Mouse (Mus musculus) T-cell, adult 2 months (primary cell): ENCODE data around the gene Anxa4.

Experiments used
- DNase-seq: peaks from one replicate; pipeline ENCODE4 v3.0.0; 2022; ENCODE audit warnings: low spot score

The Anxa4 gene

DNA sequence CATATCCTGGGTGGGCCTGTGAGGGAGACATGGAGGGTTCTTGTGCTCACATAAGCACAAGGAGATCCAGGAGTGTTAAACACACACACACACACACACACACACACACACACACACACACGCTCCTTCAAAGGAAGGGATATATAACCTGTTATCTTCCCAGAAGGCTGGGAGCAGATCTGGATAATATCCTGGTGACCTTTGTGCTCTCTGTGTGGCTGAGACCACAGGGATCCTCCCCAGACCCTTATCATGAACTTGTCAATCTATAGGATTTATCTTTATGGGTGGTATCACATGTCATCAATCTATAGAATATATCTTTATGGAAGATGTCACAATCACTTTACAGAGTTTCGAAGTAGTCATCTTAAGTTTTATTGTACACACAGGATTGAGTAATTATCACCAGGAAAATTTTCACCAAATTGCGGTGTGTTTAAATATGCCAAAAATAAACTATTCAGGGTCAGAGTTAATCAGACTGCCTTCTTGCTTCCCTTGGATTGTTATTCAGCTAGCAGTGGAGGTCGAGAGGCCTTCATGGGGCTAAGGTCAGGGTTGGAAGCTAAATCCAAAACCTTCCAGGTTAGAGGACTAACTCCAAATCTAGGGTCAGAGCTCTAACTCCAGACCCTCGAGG lies 40.4 kb downstream of the Anxa4 start:
- no peak for DNase-seq

DNA sequence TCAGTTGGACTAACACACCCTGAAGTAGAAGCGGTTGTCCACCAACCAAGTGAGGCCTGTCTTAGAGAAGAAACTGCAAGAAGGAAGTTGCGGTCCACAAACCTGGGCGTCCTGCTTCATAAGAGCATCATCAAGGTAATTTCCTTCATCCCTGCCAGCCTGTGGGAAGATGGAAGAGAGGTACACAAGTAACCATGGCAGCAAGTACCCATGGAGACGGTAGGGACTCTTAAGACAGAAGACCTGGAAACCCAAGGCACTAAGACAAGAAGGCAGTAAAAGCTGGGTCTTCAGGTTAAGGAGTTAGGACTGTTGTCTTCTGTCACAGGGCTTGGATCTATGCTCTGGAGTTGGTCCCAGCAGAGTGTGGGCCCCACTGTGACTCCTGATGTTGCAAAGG lies 42.4 kb downstream of the Anxa4 start:
- DNase-seq = no peak

DNA sequence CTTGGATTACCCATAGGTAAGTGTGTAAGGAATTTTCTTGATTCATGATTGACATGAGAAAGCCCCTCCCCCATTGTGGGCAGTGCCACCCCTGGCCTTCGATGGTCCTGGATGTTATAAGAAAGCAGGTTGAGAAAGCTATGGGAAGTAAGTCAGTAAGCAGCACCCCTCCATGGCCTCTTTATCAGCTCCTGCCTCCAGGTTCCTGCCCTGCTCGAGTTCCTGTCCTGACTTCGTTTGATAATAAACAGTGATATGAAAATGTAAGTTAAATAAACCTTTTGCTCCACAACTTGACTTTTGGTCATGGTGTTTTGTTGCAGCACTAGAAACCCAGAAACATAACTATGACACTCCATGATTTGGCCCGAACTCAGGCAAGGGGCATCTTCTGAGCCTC lies 43.6 kb downstream of the Anxa4 start:
- no peak for DNase-seq

DNA sequence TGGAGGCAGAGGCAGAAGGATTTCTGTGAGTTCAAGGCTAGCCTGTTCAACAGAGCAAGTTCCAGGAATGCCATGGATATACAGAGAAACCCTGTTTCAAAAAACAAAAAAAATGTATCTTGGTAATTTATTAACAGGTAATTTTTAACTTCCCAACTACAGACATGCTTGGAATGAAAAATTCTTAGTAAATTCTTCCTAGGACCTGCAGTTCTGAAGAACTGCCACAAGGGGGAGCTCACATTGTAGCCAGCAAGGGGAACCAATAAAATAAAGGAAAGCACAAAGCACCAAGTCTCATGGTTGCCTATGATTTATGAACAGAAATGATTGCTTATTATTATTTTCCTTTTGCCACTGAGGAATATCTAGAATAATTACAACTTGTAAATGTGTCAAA lies 46.2 kb downstream of the Anxa4 start:
- peak; percentile 37 for DNase-seq

DNA sequence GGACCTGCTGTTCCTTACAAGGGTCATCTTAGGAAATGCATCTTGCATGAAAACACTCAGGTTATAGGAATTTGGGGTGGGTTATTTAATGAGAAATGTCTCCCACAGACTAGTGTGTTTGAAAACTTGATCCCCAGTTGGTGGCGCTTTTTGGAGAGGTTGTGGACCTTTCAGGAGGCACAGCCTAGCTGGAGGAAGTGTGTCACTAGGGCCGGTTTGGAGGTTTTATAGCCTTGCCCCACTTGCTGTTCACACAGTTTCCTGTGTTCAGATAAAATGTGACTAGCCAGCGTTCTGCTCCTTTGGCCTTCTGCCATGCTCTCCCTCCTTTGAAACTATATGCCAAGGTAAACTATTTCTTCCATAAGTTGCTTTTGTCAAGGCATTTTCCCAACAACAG lies 52.7 kb downstream of the Anxa4 start:
- no peak for DNase-seq

DNA sequence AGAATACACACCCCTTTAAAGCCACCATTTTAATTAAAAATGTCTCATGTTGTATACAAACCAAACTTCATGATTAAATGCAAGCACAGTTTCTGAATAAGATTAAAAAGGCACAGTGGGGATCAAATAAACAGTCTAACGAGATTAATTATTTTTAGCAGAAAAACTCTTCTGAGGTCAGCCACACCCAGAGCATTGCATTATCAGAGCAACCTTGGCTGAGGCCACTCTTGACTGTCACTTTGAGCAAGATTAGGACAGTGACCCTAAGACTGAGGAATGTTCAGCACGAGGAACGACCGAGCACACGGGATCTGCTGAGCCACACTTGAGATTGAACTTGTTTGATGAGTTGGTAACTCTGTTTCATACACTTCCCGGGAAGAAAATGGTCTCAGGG lies 56.6 kb downstream of the Anxa4 start:
- no peak for DNase-seq

DNA sequence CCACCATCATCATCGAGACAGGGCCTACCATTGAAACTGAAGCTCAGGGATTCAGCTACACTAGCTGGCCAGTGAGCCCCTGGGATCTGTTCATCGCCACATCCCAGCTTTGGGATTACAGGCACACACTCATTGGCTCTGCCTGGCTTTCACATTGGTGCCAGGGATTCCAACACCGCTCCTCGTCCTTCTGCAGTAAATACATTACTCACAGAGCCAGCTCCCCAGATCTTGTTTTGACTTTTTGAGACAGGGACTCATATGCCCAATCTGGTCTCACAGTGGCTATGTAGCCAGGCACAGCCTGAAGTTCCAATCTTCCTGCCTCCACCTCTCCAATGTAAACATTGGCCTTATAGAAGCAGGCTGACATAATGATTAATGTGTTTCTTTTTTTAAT lies 57.1 kb downstream of the Anxa4 start:
- no peak for DNase-seq

DNA sequence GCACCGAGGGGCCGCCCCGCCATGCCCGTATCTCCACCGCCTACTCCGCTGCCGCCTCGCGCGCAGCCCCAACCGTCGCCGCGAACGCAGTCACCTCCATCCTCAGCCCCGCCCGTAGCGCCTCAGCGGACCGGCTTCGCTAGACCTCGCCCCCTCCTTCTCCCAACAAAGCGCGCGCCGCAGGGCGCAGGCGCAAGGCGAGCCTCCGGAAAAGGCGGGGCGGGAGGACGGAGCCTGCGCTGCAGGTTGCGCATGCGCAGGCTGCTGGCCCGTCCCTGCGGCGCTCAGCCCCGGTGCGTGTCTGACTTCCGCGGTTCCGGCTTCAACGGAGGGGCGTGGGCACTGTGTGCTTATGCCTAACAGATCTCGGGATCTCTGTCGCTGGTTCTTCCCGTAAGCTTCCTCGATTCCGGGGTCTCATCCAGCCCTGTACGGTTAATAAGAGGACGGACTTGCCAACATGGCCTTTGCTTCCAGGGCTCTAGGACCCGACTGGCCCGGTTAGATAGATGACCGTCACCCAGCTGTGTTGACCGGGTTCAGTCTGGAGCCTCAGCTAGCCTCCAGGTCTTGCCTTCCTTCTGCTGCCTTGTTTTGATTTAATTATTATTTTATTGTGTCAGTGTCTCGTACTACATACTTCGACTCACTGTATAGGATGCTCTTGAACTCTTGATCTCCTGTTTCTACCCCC lies 60.1 kb downstream of the Anxa4 start, which contains the start of gene Gmcl1:
Gene Gmcl1 (minus strand): TSS at position 201 of the 694 bp plus-strand sequence.
- peak; percentile 97 for DNase-seq

DNA sequence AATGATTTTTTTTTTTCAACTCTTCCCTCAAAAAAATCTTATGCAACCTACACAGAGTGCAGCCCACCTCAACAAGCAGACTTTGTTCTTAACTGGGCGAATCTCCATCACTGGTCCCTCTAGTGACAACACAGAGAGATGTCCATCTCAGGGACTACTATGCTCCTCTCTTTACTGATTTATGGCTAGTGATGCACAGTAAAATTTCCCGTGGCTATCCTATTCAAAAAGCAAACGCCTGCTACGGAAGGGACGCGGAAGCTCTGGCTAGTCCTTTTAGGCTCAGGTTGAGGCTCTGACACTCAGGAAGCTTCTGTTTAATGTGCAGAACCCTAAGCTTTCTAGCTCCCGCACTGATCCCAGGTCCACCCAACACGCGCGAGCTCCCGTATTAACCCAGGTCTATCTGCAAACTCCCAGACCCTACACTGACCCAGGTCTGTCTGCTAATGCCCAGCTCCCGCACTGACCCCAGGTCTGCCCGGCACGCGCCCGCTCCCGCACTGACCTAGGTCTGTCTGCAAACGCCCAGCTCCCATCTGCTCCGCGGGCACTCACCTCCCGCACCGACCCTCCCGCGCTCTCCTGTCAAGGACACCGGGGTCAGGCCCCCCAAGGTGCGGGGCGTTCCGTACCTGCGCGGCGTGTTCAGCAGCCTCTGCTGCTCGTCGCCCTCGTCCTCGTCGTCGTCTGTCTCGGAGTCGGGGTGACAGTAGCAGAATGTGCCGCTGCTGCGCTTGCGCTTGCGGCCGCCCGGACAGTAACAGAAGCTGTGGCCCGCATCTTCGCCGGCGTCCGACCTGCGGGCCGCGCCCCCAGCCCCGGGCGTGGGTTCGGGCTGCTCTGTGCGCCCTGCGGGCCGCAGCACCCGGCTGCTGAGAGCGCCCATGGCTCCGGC lies 60.9 kb downstream of the Anxa4 start:
- no peak for DNase-seq

DNA sequence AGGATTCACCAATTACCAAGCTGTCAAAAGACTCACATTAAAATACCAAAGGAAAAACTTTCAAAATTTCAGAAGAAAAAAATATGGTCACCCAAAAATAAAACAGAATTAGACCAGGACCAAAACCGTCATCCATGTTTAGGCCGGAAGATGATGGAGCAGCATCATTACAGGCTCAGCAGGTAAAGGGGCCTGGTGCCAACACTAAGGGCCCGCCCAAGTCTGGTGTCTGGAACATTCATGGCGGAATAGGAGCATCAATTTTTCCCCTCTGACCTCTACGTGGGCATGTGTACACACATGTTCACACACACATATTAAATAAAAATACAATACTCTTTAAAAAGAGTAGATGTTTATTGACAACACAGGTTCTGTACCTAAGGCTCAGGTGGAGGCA lies 64.7 kb downstream of the Anxa4 start:
- no peak for DNase-seq

DNA sequence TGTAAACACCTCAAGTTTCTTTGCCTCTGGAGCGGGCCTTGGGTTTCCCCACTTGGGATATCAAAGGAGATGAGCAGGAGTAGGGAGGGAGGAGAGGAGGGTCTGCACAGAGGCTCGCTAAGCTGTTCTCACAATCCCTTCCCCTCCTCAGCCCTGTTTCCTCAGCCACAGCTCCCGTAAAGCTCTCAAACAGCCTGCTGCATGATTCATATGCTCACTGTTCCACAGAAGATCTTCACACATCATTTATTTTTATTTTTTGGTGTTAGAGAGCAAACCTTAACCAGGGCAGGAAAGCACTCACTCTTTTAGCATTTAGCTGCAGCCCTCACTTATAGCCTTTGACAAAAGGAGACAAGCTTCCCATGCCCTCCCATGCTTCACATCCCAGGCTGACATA lies 71.4 kb downstream of the Anxa4 start:
- DNase-seq = no peak

DNA sequence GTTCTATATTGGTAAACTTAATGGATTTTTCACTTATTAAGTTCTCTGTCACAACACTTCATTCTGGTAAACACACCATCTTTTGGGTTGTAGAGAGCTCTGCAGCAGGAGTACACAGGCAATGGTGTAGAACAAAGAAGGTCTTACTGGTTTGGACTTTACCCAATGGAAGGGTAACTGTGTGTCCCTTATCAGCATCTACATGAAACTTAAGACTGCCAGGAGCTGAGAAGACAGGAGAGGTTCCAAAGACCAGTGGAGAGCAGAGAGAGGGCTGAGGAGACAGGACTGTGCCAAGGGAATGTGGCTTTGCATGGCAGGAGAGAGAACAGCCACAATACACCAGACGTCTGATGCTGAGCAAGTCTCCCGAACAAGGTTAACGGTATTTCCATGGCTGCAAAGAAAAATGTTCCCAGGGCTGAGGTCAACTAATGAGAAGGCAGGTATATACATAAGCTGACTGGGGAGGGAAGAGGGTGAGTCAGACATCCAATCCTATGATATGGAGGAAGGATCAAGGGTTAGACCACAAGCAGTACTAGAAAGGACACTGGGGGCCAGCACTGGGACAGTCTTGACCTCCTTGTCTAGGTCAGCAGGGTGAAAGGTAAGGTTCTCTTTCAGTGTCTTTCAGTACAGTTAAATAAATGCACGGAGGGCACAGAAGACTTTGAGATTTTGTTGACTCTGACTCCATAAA lies 85.2 kb downstream of the Anxa4 start:
- DNase-seq = no peak

DNA sequence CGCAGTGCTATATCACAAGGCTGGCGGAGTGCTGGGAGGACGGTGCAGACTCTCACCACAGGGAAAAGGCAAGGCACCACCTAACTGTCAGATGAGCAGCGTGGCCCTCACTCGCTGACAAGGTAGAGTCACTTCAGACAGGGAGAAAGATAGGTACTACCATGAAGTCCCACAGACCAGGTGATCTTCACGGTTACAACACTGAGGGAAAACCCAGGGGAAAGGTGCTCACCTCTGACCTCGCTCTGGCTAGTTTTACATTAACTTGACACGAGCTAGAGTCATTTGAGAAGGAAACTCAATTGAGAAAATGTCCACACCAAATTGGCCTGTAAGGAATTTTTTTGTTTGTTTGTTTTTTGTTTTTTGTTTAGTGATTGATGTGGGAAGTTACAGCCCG lies 90.8 kb downstream of the Anxa4 start:
- no peak for DNase-seq

DNA sequence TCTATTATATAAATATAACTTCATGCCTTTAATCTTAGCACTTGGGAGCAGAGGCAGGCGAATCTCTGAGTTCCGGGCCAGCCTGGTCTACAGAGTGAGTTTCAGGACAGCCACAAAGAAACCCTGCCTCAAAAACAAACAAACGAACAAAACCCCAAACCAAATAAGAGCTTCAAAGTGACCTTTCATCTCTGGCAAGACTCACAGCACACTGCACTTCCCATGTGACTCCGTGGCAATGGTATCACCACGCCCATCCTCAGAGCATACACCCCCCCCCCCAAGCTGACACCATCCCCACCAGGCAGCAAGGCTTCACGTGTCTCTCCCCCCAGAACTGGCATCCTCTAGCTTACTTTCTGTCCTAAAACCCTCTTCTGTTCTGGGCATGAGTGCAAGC lies 95.5 kb downstream of the Anxa4 start:
- DNase-seq = no peak

DNA sequence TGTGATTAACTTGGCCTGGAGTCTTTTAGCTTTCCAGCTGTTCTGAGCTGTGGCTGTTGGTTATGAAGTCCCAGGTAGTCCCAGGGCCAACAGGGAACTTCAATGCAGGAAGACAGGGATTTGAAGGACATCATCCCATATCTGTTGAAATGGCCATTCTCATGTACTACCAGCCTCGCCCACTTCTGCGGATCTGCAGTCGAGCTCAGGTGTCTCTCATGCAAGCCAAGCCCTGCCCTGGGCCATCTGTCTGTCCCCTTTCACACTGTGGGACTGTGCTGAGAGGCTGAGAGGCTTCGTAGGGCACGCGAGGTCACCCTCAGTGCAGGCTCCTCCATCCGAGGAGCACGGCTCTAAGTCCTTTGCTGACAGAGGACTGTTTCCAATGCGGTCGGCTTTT lies 97.2 kb downstream of the Anxa4 start:
- DNase-seq = no peak

DNA sequence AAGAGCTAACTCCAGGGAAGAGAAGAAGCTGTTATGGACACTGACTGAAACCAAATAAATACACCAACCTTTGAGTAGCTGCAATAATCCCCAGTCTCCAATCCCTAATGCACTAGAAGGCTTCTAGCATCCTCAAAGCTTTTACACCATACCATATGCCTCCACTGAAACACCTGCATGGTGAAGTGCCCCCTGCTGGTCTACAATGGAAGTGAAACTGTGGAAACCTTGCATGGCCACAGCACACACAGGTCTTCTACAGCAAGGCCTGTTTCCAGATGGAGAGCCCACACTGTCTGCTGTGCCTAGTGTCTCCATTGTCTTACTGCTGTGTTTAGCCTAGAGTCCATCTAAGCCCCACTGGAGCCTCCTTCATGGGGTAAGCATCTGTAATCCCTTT lies 98.9 kb downstream of the Anxa4 start:
- DNase-seq = peak; percentile 66

DNA sequence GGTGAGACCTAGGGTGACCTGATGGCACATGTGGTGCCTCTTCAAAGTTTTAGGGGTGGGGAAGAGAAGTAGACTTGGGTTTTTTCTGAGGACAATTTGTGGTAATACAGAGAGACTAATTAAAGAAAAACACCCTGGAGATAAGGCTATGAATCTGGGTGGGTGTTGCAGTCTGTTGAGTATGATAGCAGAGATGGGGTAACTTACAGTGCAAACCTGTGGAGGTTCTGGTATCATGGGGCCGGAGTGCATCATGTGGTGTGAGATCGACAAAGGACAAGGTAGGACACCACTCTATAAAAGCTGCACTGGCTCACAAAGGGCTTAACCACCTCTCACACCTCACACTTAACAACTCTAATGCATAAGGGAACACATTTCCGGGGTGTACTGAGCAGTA lies 103.7 kb downstream of the Anxa4 start:
- no peak for DNase-seq

DNA sequence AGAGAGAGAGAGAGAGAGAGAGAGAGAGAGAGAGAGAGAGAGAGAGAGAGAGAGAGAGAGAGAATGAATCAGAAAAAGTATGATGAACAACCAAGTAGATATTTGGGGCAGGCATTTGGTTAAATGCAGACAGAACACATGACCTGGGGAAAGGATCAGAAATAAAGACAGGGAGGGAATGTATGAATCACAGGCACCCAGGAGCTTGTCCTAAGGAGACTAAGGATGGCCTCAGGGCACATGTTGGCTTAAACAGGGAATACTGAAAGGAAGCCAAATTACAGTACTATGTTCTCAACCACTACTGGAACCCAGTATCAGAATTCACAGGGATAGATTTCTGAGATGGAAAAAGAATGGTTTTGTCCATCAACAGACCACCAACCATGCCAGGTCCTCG lies 106.4 kb downstream of the Anxa4 start:
- no peak for DNase-seq
